Mouse (Mus musculus): ENCODE measurements around the gene Olfr1234.

DNA sequence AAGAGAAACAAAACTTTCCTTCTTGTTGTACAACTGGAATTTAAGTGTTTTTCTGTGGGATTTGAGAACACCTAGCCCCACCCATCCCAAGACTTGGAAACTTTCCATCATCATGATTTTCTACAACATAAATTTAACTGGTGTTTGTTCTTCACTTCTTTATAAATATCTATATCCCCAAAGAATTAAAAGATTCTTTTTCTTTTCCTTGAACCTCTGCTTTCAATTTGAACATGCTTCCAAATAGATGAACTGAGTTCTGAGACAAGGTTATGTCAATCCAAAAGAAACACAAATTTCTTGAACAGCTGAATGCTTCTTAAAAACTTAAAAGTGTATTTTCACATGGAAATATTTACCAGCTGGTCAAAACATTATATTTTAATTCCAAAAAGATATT, 35.1 kb downstream of the Olfr1234 start, which contains the start of gene Olfr1232:
- TF ChIP-seq CTCF (conservative IDR thresholded peaks at IDR 0.05 in 1 of 2, IDR thresholded peaks at IDR 0.05 in 1 of 2; ENCODE audit: low read depth in 2 of 2, low read length in 2 of 2) (no peak), TCF12 (IDR thresholded peaks at IDR 0.05; ENCODE audit: low read depth, low read length) (no peak), USF1 (IDR thresholded peaks at IDR 0.05; ENCODE audit: low read depth, low read length) (no peak), MAZ (IDR thresholded peaks at IDR 0.05; ENCODE audit: low read depth, low read length) (no peak)

Data from CH12.LX (cell line).